Comparison of ENCODE assay signal across 10 mouse cellular contexts in genomic region chr11:8068873-8069272, GRCm38 (mm10).
DNase-seq lines count a peak whose midpoint lies in the region; ATAC-seq and TF ChIP-seq lines count a peak whose summit lies in the region.
"Had no signal": no experiment of that assay in that cellular context is flagged by ENCODE, and none has a peak within 500 bp of the region (broad histone marks: within the 10 kb centered on the region; RNA-seq: fewer than 3 reads in every experiment).

No protein-coding gene starts in this region.

- H3K4me1 ChIP-seq in heart, postnatal 0 days (ENCODE audit: control insufficient read depth, insufficient read depth), result no peaks in the 10 kb centered on the region
- H3K4me1 ChIP-seq in midbrain, embryonic 14.5 days (ENCODE audit: control insufficient read depth, insufficient read depth, low read length), result no peaks in the 10 kb centered on the region
- no peaks in the 10 kb centered on the region for H3K4me1 ChIP-seq in midbrain, embryonic 15.5 days
- no peaks in the 10 kb centered on the region; the same call in 1 of the 2 replicates for H3K4me1 ChIP-seq in neural tube, embryonic 15.5 days

- H3K27me3 ChIP-seq in heart, postnatal 0 days (ENCODE audit: control insufficient read depth, insufficient read depth, low read length), result no peaks in the 10 kb centered on the region
- no peaks in the 10 kb centered on the region for H3K27me3 ChIP-seq in midbrain, embryonic 14.5 days (ENCODE audit: control insufficient read depth, insufficient read depth, low read length)
- H3K27me3 ChIP-seq in midbrain, embryonic 15.5 days (replicated peaks), result no peaks in the 10 kb centered on the region
- H3K27me3 ChIP-seq in neural tube, embryonic 15.5 days (replicated peaks), result no peaks in the 10 kb centered on the region
- H3K27me3 ChIP-seq: CH12.LX had no signal

- H3K4me2 ChIP-seq in heart, postnatal 0 days (ENCODE audit: low read depth, low read length), result no peak overlapping the region
- H3K4me2 ChIP-seq in midbrain, embryonic 14.5 days (ENCODE audit: low read length), result no peak overlapping the region
- H3K4me2 ChIP-seq in midbrain, embryonic 15.5 days, result no peak overlapping the region
- H3K4me2 ChIP-seq in neural tube, embryonic 15.5 days, result no peak overlapping the region

- DNase-seq in heart, postnatal 0 days (ENCODE audit: low spot score), result no peak
- no peak for DNase-seq in heart, postnatal 36 days
- DNase-seq in midbrain, embryonic 14.5 days, result peak; percentile 6
- peak; percentile 8 to 10 for DNase-seq in heart, postnatal 14 days
- no peak for DNase-seq in thymus, postnatal 14 days
- no peak for DNase-seq in layer of hippocampus, adult 18-20 months (ENCODE audit: low spot score in 2 of 2)
- DNase-seq: adrenal gland, postnatal 36 days had no signal

- no peaks in the 10 kb centered on the region for H3K36me3 ChIP-seq in heart, postnatal 0 days (replicated peaks; ENCODE audit: control insufficient read depth, insufficient read depth, low read length)
- no peaks in the 10 kb centered on the region for H3K36me3 ChIP-seq in midbrain, embryonic 14.5 days (ENCODE audit: control insufficient read depth, insufficient read depth, low read length)
- H3K36me3 ChIP-seq in midbrain, embryonic 15.5 days (replicated peaks), result no peaks in the 10 kb centered on the region
- no peaks in the 10 kb centered on the region for H3K36me3 ChIP-seq in neural tube, embryonic 15.5 days

- no peaks in the 10 kb centered on the region for H3K9me3 ChIP-seq in heart, postnatal 0 days (replicated peaks; ENCODE audit: control insufficient read depth, low read length)
- H3K9me3 ChIP-seq in midbrain, embryonic 14.5 days (ENCODE audit: control insufficient read depth, low read length), result no peaks in the 10 kb centered on the region
- H3K9me3 ChIP-seq in midbrain, embryonic 15.5 days, result no peaks in the 10 kb centered on the region
- no peaks in the 10 kb centered on the region for H3K9me3 ChIP-seq in neural tube, embryonic 15.5 days (replicated peaks)

- no peak overlapping the region for H3K27ac ChIP-seq in heart, postnatal 0 days (ENCODE audit: low read depth)
- H3K27ac ChIP-seq in midbrain, embryonic 14.5 days (replicated peaks; ENCODE audit: low read depth, low read length), result no peak overlapping the region
- no peak overlapping the region for H3K27ac ChIP-seq in midbrain, embryonic 15.5 days
- H3K27ac ChIP-seq in neural tube, embryonic 15.5 days (replicated peaks), result no peak overlapping the region

- ATAC-seq in heart, postnatal 0 days (ENCODE audit: insufficient read depth, low read depth), result peak; percentile 27; the same call in 1 of the 2 replicates
- no peak for ATAC-seq in midbrain, embryonic 14.5 days (ENCODE audit: low FRiP score, low TSS enrichment)
- no peak for ATAC-seq in midbrain, embryonic 15.5 days (replicated peaks)
- peak; percentile 55; the same call in 1 of the 2 replicates for ATAC-seq in neural tube, embryonic 15.5 days (ENCODE audit: low FRiP score)

- intact Hi-C loops in heart, postnatal 36 days (cut with DNase I), result no loop called here
- intact Hi-C loops in heart, postnatal 14 days (cut with DNase I), result no loop called here

- no peak for TF ChIP-seq EP300 in heart, postnatal 0 days (IDR thresholded peaks at IDR 0.05; ENCODE audit: low read depth)

- no peak for TF ChIP-seq CTCF in heart, postnatal 0 days (IDR thresholded peaks at IDR 0.05; ENCODE audit: low read depth)

- no peak overlapping the region for H3K9ac ChIP-seq in heart, postnatal 0 days (replicated peaks; ENCODE audit: low read depth, low read length)
- no peak overlapping the region for H3K9ac ChIP-seq in midbrain, embryonic 14.5 days (replicated peaks; ENCODE audit: low read length)
- no peak overlapping the region for H3K9ac ChIP-seq in midbrain, embryonic 15.5 days
- H3K9ac ChIP-seq in neural tube, embryonic 15.5 days (replicated peaks), result no peak overlapping the region

- WGBS in heart, postnatal 0 days, result 27% methylated on average over 3 of the region's 3 CpGs
- WGBS in midbrain, embryonic 14.5 days, result 17% methylated on average over 3 of the region's 3 CpGs
- 15% methylated on average over 3 of the region's 3 CpGs for WGBS in midbrain, embryonic 15.5 days
- 23% methylated on average over 3 of the region's 3 CpGs for WGBS in neural tube, embryonic 15.5 days

- no peak overlapping the region for H3K4me3 ChIP-seq in heart, postnatal 0 days (ENCODE audit: low read depth, low read length)
- no peak overlapping the region for H3K4me3 ChIP-seq in midbrain, embryonic 14.5 days (replicated peaks; ENCODE audit: low read depth, low read length)
- H3K4me3 ChIP-seq in midbrain, embryonic 15.5 days, result no peak overlapping the region
- H3K4me3 ChIP-seq in neural tube, embryonic 15.5 days (replicated peaks), result no peak overlapping the region

Comparison
In these comparisons a context has a peak if more than half of its experiments do, and no peak if none do; other contexts are left out.
1. DNase-seq: peak in midbrain, embryonic 14.5 days (single experiment) and heart, postnatal 14 days (2 of 2); none in heart, postnatal 0 days (single experiment), heart, postnatal 36 days (0 of 2), thymus, postnatal 14 days (single experiment) and layer of hippocampus, adult 18-20 months (0 of 2).
2. ATAC-seq: peak in heart, postnatal 0 days (single experiment) and neural tube, embryonic 15.5 days (single experiment); none in midbrain, embryonic 14.5 days (single experiment) and midbrain, embryonic 15.5 days (single experiment).